Mouse (Mus musculus): ENCODE measurements at regions not wholly inside any gene's neighbourhood (a gene's known extent, or its start where the extent isn't known, plus 50 kb on each side); places are given as distances from the start of the nearest gene placed in this dataset.
A peak's percentile ranks its signal among the peaks of the same experiment; 100 is the strongest.
"Not testable (repeated sequence)": the region's sequence is repeated elsewhere in the genome, so short reads cannot be mapped to it uniquely, and the experiment has no call there.

DNA sequence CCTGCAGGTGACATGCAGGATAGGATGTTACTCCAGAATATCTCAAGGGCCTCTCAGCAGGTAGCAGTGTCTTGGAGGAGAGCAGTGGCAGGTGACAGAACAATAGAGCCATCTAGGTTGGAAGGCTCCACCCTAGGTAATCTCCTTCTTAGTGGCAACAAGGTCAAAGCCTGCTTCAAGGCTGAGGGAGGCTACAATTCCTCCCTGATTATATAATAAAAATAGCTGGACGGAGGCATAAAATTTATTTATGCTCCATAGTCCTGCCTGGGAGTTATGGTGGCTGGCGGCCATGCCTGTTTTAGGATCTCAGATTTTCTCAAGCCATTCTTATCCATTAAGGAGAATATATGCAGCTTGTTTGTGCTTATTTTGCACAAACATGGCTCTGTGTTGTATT, 695.2 kb downstream of the Nxph1 start:
- H3K4me3 ChIP-seq (ENCODE audit: low read depth, low read length); ATAC-seq (replicated peaks; ENCODE audit: low FRiP score); DNase-seq (ENCODE audit: low spot score); H3K27me3 ChIP-seq (ENCODE audit: control insufficient read depth, insufficient read depth, low read length); H3K27ac ChIP-seq (ENCODE audit: low read depth, low read length); H3K9me3 ChIP-seq (ENCODE audit: control insufficient read depth, low read length); H3K4me1 ChIP-seq (replicated peaks; ENCODE audit: control insufficient read depth, insufficient read depth, low read length); H3K4me2 ChIP-seq (ENCODE audit: low read depth, low read length, severe bottlenecking); H3K9ac ChIP-seq (ENCODE audit: low read length); H3K36me3 ChIP-seq (ENCODE audit: control insufficient read depth, insufficient read depth, low read length): not testable (repeated sequence)
- 95% methylated on average over 2 of the region's 2 CpGs for WGBS

DNA sequence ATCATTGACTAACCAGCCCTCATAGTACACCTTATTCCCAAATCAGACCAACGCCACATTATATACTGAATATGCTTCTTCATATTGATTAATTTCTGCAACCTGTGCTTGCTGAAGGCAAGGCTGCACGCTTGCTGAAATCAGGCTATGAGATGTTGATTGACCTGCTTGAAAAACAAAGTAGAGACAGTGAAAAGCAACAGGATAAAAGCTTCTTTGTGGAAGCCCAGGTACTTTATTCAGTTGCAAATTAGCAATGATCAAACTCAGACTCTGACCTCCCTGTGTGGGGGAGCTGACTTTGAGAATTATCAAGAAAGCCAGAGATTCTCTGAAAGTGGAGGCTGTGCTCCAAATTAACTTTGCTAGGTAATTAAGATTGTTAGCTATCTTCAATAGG, 695.7 kb downstream of the Nxph1 start:
- H3K36me3 ChIP-seq (ENCODE audit: control insufficient read depth, insufficient read depth, low read length); H3K9ac ChIP-seq (ENCODE audit: low read length); H3K4me2 ChIP-seq (ENCODE audit: low read depth, low read length, severe bottlenecking); H3K27ac ChIP-seq (ENCODE audit: low read depth, low read length); H3K9me3 ChIP-seq (ENCODE audit: control insufficient read depth, low read length); ATAC-seq (replicated peaks; ENCODE audit: low FRiP score); H3K4me1 ChIP-seq (replicated peaks; ENCODE audit: control insufficient read depth, insufficient read depth, low read length); H3K27me3 ChIP-seq (ENCODE audit: control insufficient read depth, insufficient read depth, low read length); DNase-seq (ENCODE audit: low spot score); H3K4me3 ChIP-seq (ENCODE audit: low read depth, low read length): not testable (repeated sequence)
- WGBS, result 86% methylated on average over 2 of the region's 2 CpGs

- Histone ChIP-seq H3K27me3 (ENCODE audit: control insufficient read depth, insufficient read depth, low read length) (no peaks in the 10 kb centered on the region), H3K4me3 (ENCODE audit: low read depth, low read length) (no peak overlapping the region), H3K9ac (ENCODE audit: low read length) (no peak overlapping the region), H3K4me2 (ENCODE audit: low read depth, low read length, severe bottlenecking) (no peak overlapping the region), H3K36me3 (ENCODE audit: control insufficient read depth, insufficient read depth, low read length) (no peaks in the 10 kb centered on the region), H3K27ac (ENCODE audit: low read depth, low read length) (no peak overlapping the region), H3K9me3 (ENCODE audit: control insufficient read depth, low read length) (no peaks in the 10 kb centered on the region), H3K4me1 (replicated peaks; ENCODE audit: control insufficient read depth, insufficient read depth, low read length) (no peaks in the 10 kb centered on the region)
- no peak for DNase-seq (ENCODE audit: low spot score)
- ATAC-seq (replicated peaks; ENCODE audit: low FRiP score), result no peak
- WGBS, result 95% methylated on average over 7 of the region's 7 CpGs
Measured at GRCm38 (mm10) chr6:9659672-9660071, 711.4 kb downstream of the Nxph1 start.

GRCm38 (mm10) chr6:9685182-9685581, 737.0 kb downstream of the Nxph1 start:
- H3K9ac ChIP-seq (ENCODE audit: low read length), result no peak overlapping the region
- H3K36me3 ChIP-seq (ENCODE audit: control insufficient read depth, insufficient read depth, low read length), result no peaks in the 10 kb centered on the region
- no peak overlapping the region for H3K27ac ChIP-seq (ENCODE audit: low read depth, low read length)
- no peak overlapping the region for H3K4me2 ChIP-seq (ENCODE audit: low read depth, low read length, severe bottlenecking)
- ATAC-seq (replicated peaks; ENCODE audit: low FRiP score) (peak; percentile 39; the same call in 1 of the 2 replicates), DNase-seq (ENCODE audit: low spot score) (no peak)
- H3K9me3 ChIP-seq (ENCODE audit: control insufficient read depth, low read length), result no peaks in the 10 kb centered on the region
- no peaks in the 10 kb centered on the region for H3K27me3 ChIP-seq (ENCODE audit: control insufficient read depth, insufficient read depth, low read length)
- H3K4me3 ChIP-seq (ENCODE audit: low read depth, low read length), result no peak overlapping the region
- H3K4me1 ChIP-seq (replicated peaks; ENCODE audit: control insufficient read depth, insufficient read depth, low read length), result no peaks in the 10 kb centered on the region

DNA sequence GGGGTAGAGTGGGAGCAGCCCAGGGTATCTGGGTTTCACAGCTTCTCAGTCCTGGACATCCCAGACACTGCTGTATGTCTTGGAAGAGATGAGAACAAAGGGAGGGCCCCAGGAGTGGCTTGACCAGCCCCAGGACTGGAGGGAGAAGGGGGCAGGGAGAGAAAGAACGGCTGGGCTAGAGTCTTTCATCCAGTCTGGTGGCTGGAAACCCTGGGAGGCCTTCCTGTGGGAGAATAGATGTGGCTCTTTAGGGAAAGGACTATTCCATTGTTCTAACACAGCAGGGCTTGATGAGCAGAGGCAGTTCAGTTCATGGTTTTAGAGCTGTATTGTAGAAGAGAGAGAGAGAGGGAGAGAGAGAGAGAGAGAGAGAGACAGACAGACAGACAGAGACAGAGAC, 745.5 kb downstream of the Nxph1 start:
- H3K27ac ChIP-seq (ENCODE audit: low read depth, low read length), result no peak overlapping the region
- no peak for DNase-seq (ENCODE audit: low spot score)
- H3K4me2 ChIP-seq (ENCODE audit: low read depth, low read length, severe bottlenecking), result no peak overlapping the region
- H3K4me3 ChIP-seq (ENCODE audit: low read depth, low read length), result no peak overlapping the region
- no peaks in the 10 kb centered on the region for H3K27me3 ChIP-seq (ENCODE audit: control insufficient read depth, insufficient read depth, low read length)
- H3K9ac ChIP-seq (ENCODE audit: low read length), result no peak overlapping the region
- peak; percentile 53; the same call in 1 of the 2 replicates for ATAC-seq (replicated peaks; ENCODE audit: low FRiP score)
- H3K36me3 ChIP-seq (ENCODE audit: control insufficient read depth, insufficient read depth, low read length), result no peaks in the 10 kb centered on the region
- 0% methylated on average over 1 of the region's 1 CpGs for WGBS
- H3K4me1 ChIP-seq (replicated peaks; ENCODE audit: control insufficient read depth, insufficient read depth, low read length), result no peaks in the 10 kb centered on the region
- H3K9me3 ChIP-seq (ENCODE audit: control insufficient read depth, low read length), result no peaks in the 10 kb centered on the region

GRCm38 (mm10) chr6:9697698-9698097, 749.5 kb downstream of the Nxph1 start:
- H3K27me3 ChIP-seq (ENCODE audit: control insufficient read depth, insufficient read depth, low read length), result no peaks in the 10 kb centered on the region
- ATAC-seq (replicated peaks; ENCODE audit: low FRiP score) (peak; percentile 81), DNase-seq (ENCODE audit: low spot score) (no peak)
- no peak overlapping the region for H3K4me3 ChIP-seq (ENCODE audit: low read depth, low read length)
- H3K27ac ChIP-seq (ENCODE audit: low read depth, low read length), result no peak overlapping the region
- H3K36me3 ChIP-seq (ENCODE audit: control insufficient read depth, insufficient read depth, low read length), result no peaks in the 10 kb centered on the region
- no peaks in the 10 kb centered on the region for H3K4me1 ChIP-seq (replicated peaks; ENCODE audit: control insufficient read depth, insufficient read depth, low read length)
- H3K9me3 ChIP-seq (ENCODE audit: control insufficient read depth, low read length), result no peaks in the 10 kb centered on the region
- no peak overlapping the region for H3K4me2 ChIP-seq (ENCODE audit: low read depth, low read length, severe bottlenecking)
- 55% methylated on average over 1 of the region's 1 CpGs for WGBS
- no peak overlapping the region for H3K9ac ChIP-seq (ENCODE audit: low read length)

DNA sequence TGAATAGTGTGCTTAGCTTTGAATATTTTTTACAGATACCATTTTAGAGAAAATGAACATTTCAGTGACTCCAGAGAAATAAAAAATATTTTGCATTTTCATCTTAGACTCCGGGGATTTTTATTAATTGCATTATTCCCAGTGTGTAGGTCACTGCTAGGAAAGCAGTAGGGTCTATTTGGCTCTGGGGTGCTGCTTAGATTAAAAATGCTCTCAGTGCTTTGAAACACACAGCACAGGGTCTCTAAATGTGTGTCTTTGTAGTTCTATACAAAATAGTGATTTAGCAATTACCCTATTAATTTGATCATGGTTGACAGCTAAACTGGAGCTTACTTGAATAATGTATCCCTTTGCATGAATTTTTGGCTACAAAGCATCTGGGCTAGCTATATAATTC, 750.0 kb downstream of the Nxph1 start:
- ATAC-seq (replicated peaks; ENCODE audit: low FRiP score) (peak; percentile 51; the same call in 1 of the 2 replicates), DNase-seq (ENCODE audit: low spot score) (no peak)
- Histone ChIP-seq H3K4me2 (ENCODE audit: low read depth, low read length, severe bottlenecking) (no peak overlapping the region), H3K27me3 (ENCODE audit: control insufficient read depth, insufficient read depth, low read length) (no peaks in the 10 kb centered on the region), H3K36me3 (ENCODE audit: control insufficient read depth, insufficient read depth, low read length) (no peaks in the 10 kb centered on the region), H3K4me1 (replicated peaks; ENCODE audit: control insufficient read depth, insufficient read depth, low read length) (no peaks in the 10 kb centered on the region), H3K4me3 (ENCODE audit: low read depth, low read length) (no peak overlapping the region), H3K9ac (ENCODE audit: low read length) (no peak overlapping the region), H3K27ac (ENCODE audit: low read depth, low read length) (peak overlapping the region; percentile 18; the same call in 1 of the 2 replicates), H3K9me3 (ENCODE audit: control insufficient read depth, low read length) (no peaks in the 10 kb centered on the region)
- WGBS, result 50% methylated on average over 1 of the region's 1 CpGs
